Mouse (Mus musculus) limb, embryonic 14.5 days (tissue): ENCODE results near the gene Gm5771. TPM values are rescaled to one million over a fixed set of nuclear protein-coding genes. Genes with fewer than 3 reads are reported as not detected.

Source experiments
- polyA plus RNA-seq, 2 experiments: library from polyadenylated mRNA; depleted of rRNA in 1 of 2; stranded (reverse) in 1 of 2; unstranded in 1 of 2; fragments of >200 nt; fragmentation: Nextera tagmentation in 1 of 2; extraction: Ambion mirVana in 1 of 2; gene quantifications; 2 replicates each; pipeline versions ENCODE4 v1.2.1 to v1.2.3; 2012 to 2014

Gene Gm5771
- polyA plus RNA-seq, 2 experiments = not detected

Other genes starting within 250 kb of the Gm5771 start
- gene Try4, start 90.1 kb upstream of the Gm5771 start, polyA plus RNA-seq (2012; rRNA removed) = 0.24 TPM in 1 of 2 replicates, not detected in the other
- not detected in 2 replicates for gene Try4, start 90.1 kb upstream of the Gm5771 start, polyA plus RNA-seq (2014; fragmentation: Nextera tagmentation; extraction: Ambion mirVana)
- not detected in 2 replicates for gene Try5, start 75.5 kb upstream of the Gm5771 start, polyA plus RNA-seq (2012; rRNA removed)
- gene Try5, start 75.5 kb upstream of the Gm5771 start, polyA plus RNA-seq (2014; fragmentation: Nextera tagmentation; extraction: Ambion mirVana) = not detected in 2 replicates
- not detected in 2 replicates for gene Try10, start 38.3 kb upstream of the Gm5771 start, polyA plus RNA-seq (2012; rRNA removed)
- gene Try10, start 38.3 kb upstream of the Gm5771 start, polyA plus RNA-seq (2014; fragmentation: Nextera tagmentation; extraction: Ambion mirVana) = not detected in 2 replicates
- not detected in 2 replicates for gene Prss3, start 14.7 kb upstream of the Gm5771 start, polyA plus RNA-seq (2012; rRNA removed)
- gene Prss3, start 14.7 kb upstream of the Gm5771 start, polyA plus RNA-seq (2014; fragmentation: Nextera tagmentation; extraction: Ambion mirVana) = not detected in 2 replicates
- not detected in 2 replicates for gene Gm10334, start 53.8 kb downstream of the Gm5771 start, polyA plus RNA-seq (2012; rRNA removed)
- gene Gm10334, start 53.8 kb downstream of the Gm5771 start, polyA plus RNA-seq (2014; fragmentation: Nextera tagmentation; extraction: Ambion mirVana) = not detected in 2 replicates
- gene Prss1, start 66.6 kb downstream of the Gm5771 start, polyA plus RNA-seq (2012; rRNA removed) = not detected in 2 replicates
- not detected in 2 replicates for gene Prss1, start 66.6 kb downstream of the Gm5771 start, polyA plus RNA-seq (2014; fragmentation: Nextera tagmentation; extraction: Ambion mirVana)
- 0.08 and 0.18 TPM in 2 replicates for gene Prss2, start 129.4 kb downstream of the Gm5771 start, polyA plus RNA-seq (2012; rRNA removed)
- gene Prss2, start 129.4 kb downstream of the Gm5771 start, polyA plus RNA-seq (2014; fragmentation: Nextera tagmentation; extraction: Ambion mirVana) = not detected in 2 replicates
- 16.6 and 23.6 TPM in 2 replicates for gene Ephb6, start 213.1 kb downstream of the Gm5771 start, polyA plus RNA-seq (2012; rRNA removed)
- gene Ephb6, start 213.1 kb downstream of the Gm5771 start, polyA plus RNA-seq (2014; fragmentation: Nextera tagmentation; extraction: Ambion mirVana) = 16.7 and 18.8 TPM in 2 replicates
- gene Trpv6, start 244.0 kb downstream of the Gm5771 start, polyA plus RNA-seq (2012; rRNA removed) = 0.69 and 0.74 TPM in 2 replicates
- gene Trpv6, start 244.0 kb downstream of the Gm5771 start, polyA plus RNA-seq (2014; fragmentation: Nextera tagmentation; extraction: Ambion mirVana) = 0.84 and 1.2 TPM in 2 replicates